Mouse (Mus musculus) spleen, adult 2 months (tissue): ENCODE data around the gene Fra10ac1.

Experiments
- CTCF ChIP-seq: fragments of 200-500 bp; IDR thresholded peaks from 2 replicates; pipeline ENCODE4 v1.5.1; 2011; ENCODE audit warnings: mild to moderate bottlenecking, inconsistent platforms; ENCODE audit not compliant: insufficient read depth, insufficient read length, insufficient replicate concordance; ENCODE audit errors: extremely low read depth
- POLR2A ChIP-seq: fragments of 200-500 bp; IDR thresholded peaks from 2 replicates; pipeline ENCODE4 v1.6.1; 2011; ENCODE audit warnings: low read depth, low read length, inconsistent platforms

DNA sequence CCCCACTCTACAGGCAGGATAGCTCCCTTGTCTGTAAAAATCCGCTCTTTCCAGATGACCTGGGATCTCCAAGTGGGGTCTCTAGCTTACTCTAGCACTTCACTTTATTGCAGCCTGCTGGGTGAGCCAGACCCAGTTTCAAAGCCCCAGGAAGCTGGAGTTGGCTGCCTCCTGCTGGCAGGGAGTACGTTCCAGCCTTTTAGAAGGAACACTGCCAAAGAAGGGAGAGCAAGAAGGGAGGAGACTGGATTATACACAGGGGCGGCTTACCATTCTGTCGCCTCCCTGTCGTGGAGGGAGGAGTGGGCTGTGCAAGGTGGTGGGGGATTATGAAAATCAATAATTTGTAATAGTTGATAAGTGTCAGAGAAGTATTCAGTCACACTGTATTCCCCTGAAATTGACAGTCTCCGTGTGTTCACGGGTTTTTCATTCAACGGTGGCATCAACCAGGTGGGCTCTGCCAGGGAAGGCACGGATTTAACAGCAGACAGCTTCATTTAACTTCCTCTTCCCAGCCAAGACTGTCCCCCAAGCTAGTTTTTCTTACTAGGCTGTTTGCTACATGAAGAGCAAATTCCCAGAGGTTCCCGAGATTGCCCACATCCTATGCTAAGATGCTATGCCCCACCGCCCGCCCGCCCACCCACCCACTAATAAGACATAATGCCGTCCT is 40.0 kb upstream of the Fra10ac1 start:
- TF ChIP-seq POLR2A (no peak), CTCF (0 out of 2 replicates have a peak, but pooled peaks have one; percentile 3)
